Mouse (Mus musculus) liver, adult 2 months (tissue): ENCODE results near the gene Ang2.

Source experiments
- CTCF ChIP-seq: fragments of 200-500 bp; IDR thresholded peaks from 2 replicates; pipeline ENCODE4 v1.5.1; 2011; ENCODE audit warnings: low read depth, low read length, control low read depth
- POLR2A ChIP-seq: fragments of 200-500 bp; IDR thresholded peaks from 2 replicates; pipeline ENCODE4 v1.6.1; 2011; ENCODE audit warnings: low read length, control low read depth; ENCODE audit not compliant: insufficient read depth; ENCODE audit errors: extremely low read depth

- no peak for TF ChIP-seq CTCF
- TF ChIP-seq POLR2A: no peak
These were observed 48.8 kb upstream of the Ang2 start for GRCm38 (mm10) chr14:51247736-51248135.
